Mouse (Mus musculus) testis, adult 2 months (tissue): ENCODE results near the gene Gm17660.

Experiments
- CTCF ChIP-seq: fragments of 200-500 bp; IDR thresholded peaks from 2 replicates; pipeline ENCODE4 v1.5.1; 2012; ENCODE audit warnings: low read depth, mild to moderate bottlenecking, inconsistent platforms, low read length, moderate library complexity; ENCODE audit not compliant: control insufficient read depth, insufficient read depth, insufficient replicate concordance
- POLR2A ChIP-seq: fragments of 200-500 bp; IDR thresholded peaks from 2 replicates; pipeline ENCODE4 v1.6.1; 2012; ENCODE audit warnings: low read depth, mild to moderate bottlenecking, inconsistent platforms, low read length, moderate library complexity; ENCODE audit not compliant: control insufficient read depth

- TF ChIP-seq CTCF (no peak), POLR2A (no peak)
These were observed 37.7 kb upstream of the Gm17660 start for GRCm38 (mm10) chr5:104115118-104115517.
